Mouse (Mus musculus) right cerebral cortex, adult 18-20 months (tissue): ENCODE data around the gene Mgat5.
A peak's percentile ranks its signal among the peaks of the same experiment; 100 is the strongest.

Source experiments
- DNase-seq: peaks from one replicate; pipeline ENCODE4 v3.0.0; 2022; ENCODE audit warnings: mixed read lengths

Mgat5 gene

GRCm38 (mm10) chr1:127308207-127308725 is 103.5 kb downstream of the Mgat5 start:
- DNase-seq: no peak

- DNase-seq: no peak
Observed at GRCm38 (mm10) chr1:127308989-127309701, 104.3 kb downstream of the Mgat5 start.

- DNase-seq: no peak
Observed at GRCm38 (mm10) chr1:127310011-127310410, 105.2 kb downstream of the Mgat5 start.

- no peak for DNase-seq
Observed at GRCm38 (mm10) chr1:127310703-127311102, 105.9 kb downstream of the Mgat5 start.

- no peak for DNase-seq
Observed at GRCm38 (mm10) chr1:127313652-127314350, 109.0 kb downstream of the Mgat5 start.

- no peak for DNase-seq
Observed at GRCm38 (mm10) chr1:127315763-127316627, 111.2 kb downstream of the Mgat5 start.

- no peak for DNase-seq
Observed at GRCm38 (mm10) chr1:127316651-127317050, 111.8 kb downstream of the Mgat5 start.

GRCm38 (mm10) chr1:127317541-127317940 is 112.7 kb downstream of the Mgat5 start:
- DNase-seq: no peak

GRCm38 (mm10) chr1:127318486-127318885 is 113.7 kb downstream of the Mgat5 start:
- DNase-seq: no peak

- peak; percentile 51 for DNase-seq
Observed at GRCm38 (mm10) chr1:127319768-127320167, 115.0 kb downstream of the Mgat5 start.

GRCm38 (mm10) chr1:127320956-127321355 is 116.1 kb downstream of the Mgat5 start:
- DNase-seq: no peak

- no peak for DNase-seq
Observed at GRCm38 (mm10) chr1:127321638-127322037, 116.8 kb downstream of the Mgat5 start.

- DNase-seq: no peak
Observed at GRCm38 (mm10) chr1:127322169-127322805, 117.5 kb downstream of the Mgat5 start.

- DNase-seq: no peak
Observed at GRCm38 (mm10) chr1:127325601-127326198, 120.9 kb downstream of the Mgat5 start.

GRCm38 (mm10) chr1:127327773-127328172 is 123.0 kb downstream of the Mgat5 start:
- DNase-seq: peak; percentile 36

GRCm38 (mm10) chr1:127328354-127328875 is 123.6 kb downstream of the Mgat5 start:
- DNase-seq: no peak

- DNase-seq: peak; percentile 50
Observed at GRCm38 (mm10) chr1:127329810-127330209, 125.0 kb downstream of the Mgat5 start.

GRCm38 (mm10) chr1:127337740-127338139 is 132.9 kb downstream of the Mgat5 start:
- DNase-seq: no peak

GRCm38 (mm10) chr1:127338833-127339487 is 134.1 kb downstream of the Mgat5 start:
- DNase-seq: no peak

GRCm38 (mm10) chr1:127340296-127340695 is 135.5 kb downstream of the Mgat5 start:
- no peak for DNase-seq

- no peak for DNase-seq
Observed at GRCm38 (mm10) chr1:127344913-127345312, 140.1 kb downstream of the Mgat5 start.
